In the genomic region with DNA sequence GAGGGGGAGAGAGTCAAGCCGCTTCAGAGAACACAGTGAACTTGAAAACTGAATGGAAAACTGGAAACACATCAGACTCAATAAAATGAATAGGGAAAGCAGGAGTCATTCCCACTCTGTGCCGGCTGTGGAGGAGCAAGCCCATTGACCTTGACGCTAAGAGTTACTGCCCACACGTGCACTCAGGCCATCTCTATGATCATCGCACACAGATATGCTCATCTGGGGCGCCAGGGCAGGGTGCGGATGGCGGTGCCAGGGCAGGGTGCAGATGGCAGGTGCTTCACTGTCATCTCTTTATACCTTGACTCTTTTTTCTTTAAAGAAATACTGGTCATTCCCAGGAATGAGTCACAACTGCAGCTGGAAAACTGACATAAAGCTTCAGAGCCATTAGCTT, we compare ENCODE assay signal across 26 mouse cellular contexts.
"Had no signal": no experiment of that assay in that cellular context is flagged by ENCODE, and none has a peak within 500 bp of the region (broad histone marks: within the 10 kb centered on the region; RNA-seq: fewer than 3 reads in every experiment).

No protein-coding gene starts in this region.

- DNase-seq: gastrocnemius, postnatal 14 days; gastrocnemius, postnatal 36 days; heart, adult 18-20 months; heart, postnatal 14 days; heart, postnatal 36 days; kidney, adult 11 months; kidney, adult 2 months; kidney, adult 9 months; kidney, postnatal 14 days; kidney, postnatal 36 days; layer of hippocampus, adult 9-11 months; layer of hippocampus, postnatal 36 days; left cerebral cortex, postnatal 4 days had no signal

- H3K36me3 ChIP-seq: heart, embryonic 10.5 days; heart, embryonic 13.5 days; heart, embryonic 15.5 days; hindbrain, embryonic 15.5 days; kidney, embryonic 15.5 days; limb, embryonic 13.5 days; limb, embryonic 15.5 days; liver, embryonic 12.5 days had no signal

- H3K4me2 ChIP-seq: heart, embryonic 13.5 days; heart, embryonic 15.5 days; hindbrain, embryonic 13.5 days; hindbrain, embryonic 15.5 days; kidney, embryonic 15.5 days; limb, embryonic 13.5 days; limb, embryonic 15.5 days; liver, embryonic 12.5 days had no signal

- H3K27ac ChIP-seq: heart, embryonic 10.5 days; heart, embryonic 13.5 days; heart, embryonic 15.5 days; hindbrain, embryonic 13.5 days; hindbrain, embryonic 15.5 days; hindbrain, postnatal 0 days; kidney, embryonic 15.5 days; kidney, postnatal 0 days; limb, embryonic 13.5 days; limb, embryonic 15.5 days; liver, embryonic 12.5 days; liver, embryonic 14.5 days had no signal

- H3K4me3 ChIP-seq: heart, embryonic 10.5 days; heart, embryonic 13.5 days; heart, embryonic 15.5 days; hindbrain, embryonic 13.5 days; hindbrain, embryonic 15.5 days; kidney, embryonic 15.5 days; limb, embryonic 13.5 days; limb, embryonic 15.5 days; liver, embryonic 12.5 days had no signal

- ATAC-seq: hindbrain, postnatal 0 days; intestine, embryonic 16.5 days; liver, embryonic 12.5 days had no signal

- H3K9me3 ChIP-seq: hindbrain, embryonic 15.5 days; limb, embryonic 15.5 days had no signal

- H3K9ac ChIP-seq: heart, embryonic 13.5 days; heart, embryonic 15.5 days; hindbrain, embryonic 13.5 days; hindbrain, embryonic 15.5 days; kidney, embryonic 15.5 days; limb, embryonic 13.5 days; limb, embryonic 15.5 days; liver, embryonic 12.5 days; liver, embryonic 14.5 days had no signal
